Mouse (Mus musculus): Measurements from ENCODE around the gene Ripor3. TPM values are rescaled to one million over a fixed set of nuclear protein-coding genes. Genes with fewer than 3 reads are reported as not detected.

Gene Ripor3
- polyA plus RNA-seq, 1 experiment = 49.2 TPM

DNA sequence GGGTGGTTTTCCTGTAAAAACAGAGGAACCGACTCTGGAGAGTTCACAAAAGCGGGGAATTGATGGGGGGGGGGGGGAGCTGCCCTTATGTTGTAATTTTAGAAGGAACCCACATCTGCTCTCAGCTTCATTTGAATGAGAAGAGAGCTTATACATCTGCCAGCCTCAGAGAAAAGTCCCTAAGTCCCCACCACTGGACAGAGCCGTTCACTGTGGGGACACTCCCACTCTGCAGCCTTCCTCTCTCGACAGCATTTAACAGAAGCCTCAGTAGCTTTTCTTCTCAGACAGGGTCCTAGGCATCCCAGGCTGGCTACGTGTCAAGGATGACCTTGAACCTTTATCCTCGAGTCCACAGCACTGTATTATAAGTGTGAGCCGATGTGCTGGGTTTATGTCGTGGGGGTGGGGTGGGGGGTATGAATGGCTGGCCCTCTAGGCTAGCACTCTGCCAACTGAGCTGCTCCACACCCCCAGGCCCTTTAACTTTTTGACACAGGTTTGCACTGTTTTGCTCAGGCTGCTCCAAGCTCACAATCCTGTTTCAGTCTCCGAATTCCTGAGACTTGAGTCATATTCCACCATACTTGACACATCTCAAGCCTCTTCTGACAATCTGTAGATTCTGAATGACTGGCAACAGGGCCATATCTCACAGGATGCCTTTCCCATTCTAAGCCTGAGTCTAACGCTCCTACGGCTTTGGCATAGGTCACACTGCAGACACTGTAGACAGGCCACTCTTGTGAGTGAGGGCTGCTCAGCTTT lies 70.6 kb downstream of the Ripor3 start:
- no peak overlapping the region for H3K4me3 ChIP-seq (replicated peaks; ENCODE audit: control insufficient read depth, low read depth, low read length)
- TF ChIP-seq POLR2A (IDR thresholded peaks at IDR 0.05; ENCODE audit: borderline replicate concordance, control insufficient read depth, low read depth, low read length) (no peak), CTCF (IDR thresholded peaks at IDR 0.05; ENCODE audit: control insufficient read depth, insufficient read depth, low read length) (no peak)
- H3K27ac ChIP-seq (ENCODE audit: control insufficient read depth, insufficient read depth, low read depth, low read length, poor library complexity) = no peak overlapping the region
- WGBS = 58% methylated on average over 11 of the region's 11 CpGs
- peaks cover 41% of the 10 kb centered on the region for H3K4me1 ChIP-seq (ENCODE audit: control insufficient read depth, insufficient read depth, low read length)

DNA sequence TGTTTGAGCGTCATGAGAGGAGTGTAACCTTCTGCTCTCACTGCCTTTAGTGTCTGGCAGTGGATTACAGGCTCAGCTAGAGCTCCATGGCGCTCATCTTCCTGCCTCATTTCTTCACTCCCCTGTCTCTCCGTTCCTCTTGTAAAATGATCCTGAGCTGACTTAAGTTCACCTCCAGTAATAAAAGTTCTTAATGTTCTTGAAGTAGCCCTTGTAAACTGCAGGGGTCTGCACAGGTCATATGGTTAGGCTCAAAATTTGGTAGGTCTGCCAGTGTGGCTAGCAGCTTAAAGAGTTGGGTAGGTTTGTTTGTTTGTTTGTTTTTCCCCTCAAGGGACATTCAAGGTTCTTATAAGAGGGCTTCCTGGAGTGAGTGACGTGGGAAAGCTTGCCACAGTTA lies 71.2 kb downstream of the Ripor3 start:
- H3K27ac ChIP-seq (ENCODE audit: control insufficient read depth, insufficient read depth, low read depth, low read length, poor library complexity) = no peak overlapping the region
- H3K4me1 ChIP-seq (ENCODE audit: control insufficient read depth, insufficient read depth, low read length) = peaks cover 37% of the 10 kb centered on the region
- no peak overlapping the region for H3K4me3 ChIP-seq (replicated peaks; ENCODE audit: control insufficient read depth, low read depth, low read length)
- 41% methylated on average over 4 of the region's 4 CpGs for WGBS
- no peak for TF ChIP-seq POLR2A (IDR thresholded peaks at IDR 0.05; ENCODE audit: borderline replicate concordance, control insufficient read depth, low read depth, low read length)
- TF ChIP-seq CTCF (IDR thresholded peaks at IDR 0.05; ENCODE audit: control insufficient read depth, insufficient read depth, low read length) = no peak

- no peak overlapping the region for H3K27ac ChIP-seq (ENCODE audit: control insufficient read depth, insufficient read depth, low read depth, low read length, poor library complexity)
- H3K4me1 ChIP-seq (ENCODE audit: control insufficient read depth, insufficient read depth, low read length) = peaks cover 36% of the 10 kb centered on the region
- H3K4me3 ChIP-seq (replicated peaks; ENCODE audit: control insufficient read depth, low read depth, low read length) = no peak overlapping the region
- 58% methylated on average over 3 of the region's 3 CpGs for WGBS
- TF ChIP-seq POLR2A (IDR thresholded peaks at IDR 0.05; ENCODE audit: borderline replicate concordance, control insufficient read depth, low read depth, low read length) (no peak), CTCF (IDR thresholded peaks at IDR 0.05; ENCODE audit: control insufficient read depth, insufficient read depth, low read length) (no peak)
These were observed 71.6 kb downstream of the Ripor3 start for GRCm38 (mm10) chr2:167938786-167939185.

DNA sequence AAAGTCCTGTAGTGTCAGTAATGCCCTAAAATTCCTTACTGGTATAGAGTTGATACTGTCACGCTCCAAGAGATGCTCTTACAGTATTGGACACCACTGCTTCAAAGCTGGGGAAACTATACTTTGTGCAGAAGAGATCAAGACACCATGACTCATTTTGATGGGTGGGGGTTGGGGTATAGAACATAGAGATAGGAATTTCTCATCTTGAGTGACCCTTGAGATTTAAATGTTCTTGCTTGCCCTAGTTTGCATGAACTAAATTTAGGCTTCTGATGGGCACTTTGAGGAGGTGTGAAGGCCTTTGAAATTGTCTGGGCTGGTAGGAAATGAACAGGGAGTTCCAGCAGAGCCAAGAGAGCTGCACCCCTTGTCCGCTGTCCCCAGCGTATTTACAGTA lies 74.5 kb downstream of the Ripor3 start:
- Histone ChIP-seq H3K4me3 (replicated peaks; ENCODE audit: control insufficient read depth, low read depth, low read length) (no peak overlapping the region), H3K27ac (ENCODE audit: control insufficient read depth, insufficient read depth, low read depth, low read length, poor library complexity) (no peak overlapping the region), H3K4me1 (ENCODE audit: control insufficient read depth, insufficient read depth, low read length) (peaks cover 17% of the 10 kb centered on the region; the same call in 1 of the 2 replicates)
- TF ChIP-seq POLR2A (IDR thresholded peaks at IDR 0.05; ENCODE audit: borderline replicate concordance, control insufficient read depth, low read depth, low read length) = no peak
- TF ChIP-seq CTCF (IDR thresholded peaks at IDR 0.05; ENCODE audit: control insufficient read depth, insufficient read depth, low read length) = no peak
- 88% methylated on average over 3 of the region's 3 CpGs for WGBS

DNA sequence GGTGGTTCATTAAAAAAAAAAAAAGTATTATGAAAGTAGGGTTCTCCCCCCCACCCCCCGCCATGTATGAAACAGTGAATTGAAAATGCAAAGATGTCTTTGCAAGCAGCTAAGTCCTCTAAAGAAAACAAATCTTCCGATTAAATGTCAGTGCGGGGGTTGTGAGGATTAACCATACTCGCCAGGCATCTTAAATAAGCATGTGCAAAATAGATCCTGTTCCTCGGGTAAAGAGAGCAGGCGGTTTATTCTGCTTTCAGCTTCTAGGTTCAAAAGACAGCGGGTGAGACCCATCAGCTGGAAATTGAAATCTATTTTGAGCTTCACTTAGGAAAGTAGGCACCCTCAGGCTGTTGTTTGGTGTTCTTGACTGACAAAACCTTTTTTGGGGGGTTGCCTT lies 77.0 kb downstream of the Ripor3 start:
- WGBS = 35% methylated on average over 7 of the region's 7 CpGs
- peaks cover 6% of the 10 kb centered on the region; the same call in 1 of the 2 replicates for H3K4me1 ChIP-seq (ENCODE audit: control insufficient read depth, insufficient read depth, low read length)
- H3K27ac ChIP-seq (ENCODE audit: control insufficient read depth, insufficient read depth, low read depth, low read length, poor library complexity) = no peak overlapping the region
- TF ChIP-seq POLR2A (IDR thresholded peaks at IDR 0.05; ENCODE audit: borderline replicate concordance, control insufficient read depth, low read depth, low read length) = no peak
- no peak for TF ChIP-seq CTCF (IDR thresholded peaks at IDR 0.05; ENCODE audit: control insufficient read depth, insufficient read depth, low read length)
- peak overlapping the region; percentile 8 for H3K4me3 ChIP-seq (replicated peaks; ENCODE audit: control insufficient read depth, low read depth, low read length)

DNA sequence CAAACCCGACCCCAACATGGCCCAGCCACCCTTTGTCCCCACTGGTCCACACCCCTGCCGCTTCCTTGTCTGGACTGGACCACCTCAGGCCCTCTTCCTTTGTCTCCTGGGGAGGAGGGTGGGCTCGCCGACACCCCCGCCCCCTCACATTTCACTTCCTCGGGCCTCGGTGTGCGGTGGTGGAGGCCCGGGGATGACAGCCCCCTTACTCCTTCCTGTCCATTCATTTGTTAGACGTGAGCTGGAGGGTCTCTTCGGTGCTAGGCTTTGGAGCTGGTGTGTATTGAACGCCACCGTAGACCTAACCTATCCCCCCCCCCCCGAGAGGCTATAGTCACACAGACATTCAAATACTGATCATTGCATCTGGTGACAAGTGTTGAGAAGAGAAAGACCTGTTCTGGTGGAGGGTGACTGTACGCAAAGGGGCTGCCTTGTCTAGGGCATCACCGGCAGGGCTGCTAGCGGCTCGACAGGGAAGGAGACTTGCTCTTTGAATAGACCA lies 77.6 kb downstream of the Ripor3 start:
- WGBS = 2% methylated on average over 18 of the region's 18 CpGs
- Histone ChIP-seq H3K27ac (ENCODE audit: control insufficient read depth, insufficient read depth, low read depth, low read length, poor library complexity) (peak overlapping the region; percentile 94), H3K4me1 (ENCODE audit: control insufficient read depth, insufficient read depth, low read length) (peaks cover 5% of the 10 kb centered on the region; the same call in 1 of the 2 replicates), H3K4me3 (replicated peaks; ENCODE audit: control insufficient read depth, low read depth, low read length) (peak overlapping the region; percentile 89)
- TF ChIP-seq POLR2A (IDR thresholded peaks at IDR 0.05; ENCODE audit: borderline replicate concordance, control insufficient read depth, low read depth, low read length) (no peak), CTCF (IDR thresholded peaks at IDR 0.05; ENCODE audit: control insufficient read depth, insufficient read depth, low read length) (no peak)

DNA sequence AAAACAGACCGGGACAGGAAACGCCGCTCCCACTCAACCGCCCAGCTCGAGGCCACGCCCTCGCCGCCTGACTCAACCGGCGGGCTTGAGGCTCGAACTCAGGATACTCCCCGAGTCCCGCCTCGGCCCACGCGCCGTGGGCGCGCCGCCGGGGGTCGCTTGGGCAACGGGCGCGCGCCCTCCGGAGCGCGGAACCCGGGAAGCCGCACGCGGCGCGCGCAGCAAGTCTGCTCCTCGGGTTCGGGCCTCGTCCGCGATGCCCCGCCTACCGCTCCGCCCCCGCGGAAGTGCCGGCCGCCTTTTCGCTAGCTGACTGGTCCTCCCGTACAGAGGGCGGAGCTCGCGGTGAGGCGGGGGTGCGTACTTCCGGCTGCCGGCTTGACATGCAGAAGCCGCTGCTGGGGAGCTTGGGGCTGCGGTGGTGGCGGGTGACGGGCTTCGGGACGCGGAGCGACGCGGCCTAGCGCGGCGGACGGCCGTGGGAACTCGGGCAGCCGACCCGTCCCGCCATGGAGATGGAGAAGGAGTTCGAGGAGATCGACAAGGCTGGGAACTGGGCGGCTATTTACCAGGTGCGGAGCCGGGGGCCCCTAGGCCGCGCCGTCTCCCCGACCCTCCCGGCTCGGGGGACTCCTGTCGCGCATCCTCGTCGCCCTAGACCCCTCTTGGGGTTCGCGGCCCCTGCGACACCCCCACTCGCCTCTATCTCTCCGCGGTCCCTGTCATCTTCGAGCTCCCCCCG lies 78.3 kb downstream of the Ripor3 start, which contains the start of gene Ptpn1:
Gene Ptpn1 (plus strand): TSS at position 73 of the 742 bp plus-strand sequence.
- peaks cover 3% of the 10 kb centered on the region; the same call in 1 of the 2 replicates for H3K4me1 ChIP-seq (ENCODE audit: control insufficient read depth, insufficient read depth, low read length)
- H3K27ac ChIP-seq (ENCODE audit: control insufficient read depth, insufficient read depth, low read depth, low read length, poor library complexity) = peak within 1 kb of the TSS; percentile 94
- WGBS = under 1% methylated on average over 99 of the region's 99 CpGs

DNA sequence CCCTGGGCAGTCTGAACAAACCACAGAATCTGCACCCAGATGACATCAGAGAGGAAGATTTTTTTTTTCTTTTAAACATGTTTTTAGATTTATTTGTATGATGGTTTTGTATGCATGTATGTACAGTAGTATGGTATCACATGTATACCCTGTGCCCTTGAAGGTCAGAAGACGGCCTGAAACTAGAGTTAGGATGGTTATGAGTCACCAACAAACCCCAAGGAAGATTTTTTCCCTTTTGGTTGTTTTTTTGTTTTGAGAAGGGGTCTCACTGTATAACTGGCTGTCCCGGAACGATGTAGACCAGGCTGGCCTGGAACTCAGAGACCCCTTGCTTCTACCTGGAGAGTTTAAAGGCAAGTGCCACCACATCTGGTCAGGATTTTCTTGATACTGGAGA lies 79.4 kb downstream of the Ripor3 start:
- H3K4me1 ChIP-seq (ENCODE audit: control insufficient read depth, insufficient read depth, low read length) = peaks cover 3% of the 10 kb centered on the region; the same call in 1 of the 2 replicates
- H3K4me3 ChIP-seq (replicated peaks; ENCODE audit: control insufficient read depth, low read depth, low read length) = no peak overlapping the region
- TF ChIP-seq CTCF (IDR thresholded peaks at IDR 0.05; ENCODE audit: control insufficient read depth, insufficient read depth, low read length) = no peak
- TF ChIP-seq POLR2A (IDR thresholded peaks at IDR 0.05; ENCODE audit: borderline replicate concordance, control insufficient read depth, low read depth, low read length) = no peak
- 92% methylated on average over 3 of the region's 3 CpGs for WGBS
- H3K27ac ChIP-seq (ENCODE audit: control insufficient read depth, insufficient read depth, low read depth, low read length, poor library complexity) = no peak overlapping the region

More for the DNA sequence above, 78.3 kb downstream of the Ripor3 start, which contains the start of gene Ptpn1:
- peak; percentile 95 for TF ChIP-seq POLR2A (IDR thresholded peaks at IDR 0.05; ENCODE audit: borderline replicate concordance, control insufficient read depth, low read depth, low read length)
- TF ChIP-seq CTCF (IDR thresholded peaks at IDR 0.05; ENCODE audit: control insufficient read depth, insufficient read depth, low read length) = no peak
- H3K4me3 ChIP-seq (replicated peaks; ENCODE audit: control insufficient read depth, low read depth, low read length) = peak within 1 kb of the TSS; percentile 89

Other genes with a start within 250 kb of the Ripor3 start
- 13.7 and 34.3 TPM in 2 replicates for gene Ptpn1, start 78.6 kb downstream of the Ripor3 start, polyA plus RNA-seq (2011; ENCODE audit: insufficient read depth, insufficient read length, low replicate concordance, missing spikeins)
- 0.29 TPM in 1 of 2 replicates, not detected in the other for gene Pard6b, start 70.4 kb upstream of the Ripor3 start, polyA plus RNA-seq (2011; ENCODE audit: insufficient read depth, insufficient read length, low replicate concordance, missing spikeins)
- gene Adnp, start 196.5 kb upstream of the Ripor3 start, polyA plus RNA-seq (2011; ENCODE audit: insufficient read depth, insufficient read length, low replicate concordance, missing spikeins) = 4.1 and 10.8 TPM in 2 replicates
- 18.3 and 20.2 TPM in 2 replicates for gene Gm20716, start 219.7 kb upstream of the Ripor3 start, polyA plus RNA-seq (2011; ENCODE audit: insufficient read depth, insufficient read length, low replicate concordance, missing spikeins)
- gene Dpm1, start 220.0 kb upstream of the Ripor3 start, polyA plus RNA-seq (2011; ENCODE audit: insufficient read depth, insufficient read length, low replicate concordance, missing spikeins) = 20.1 and 59.2 TPM in 2 replicates
- 1.1 and 5.1 TPM in 2 replicates for gene Mocs3, start 220.0 kb upstream of the Ripor3 start, polyA plus RNA-seq (2011; ENCODE audit: insufficient read depth, insufficient read length, low replicate concordance, missing spikeins)